Mouse (Mus musculus) effector memory CD4-positive, alpha-beta T cell, adult 5 months (primary cell): ENCODE results near the gene Cep85l. TPM values are rescaled to one million over a fixed set of nuclear protein-coding genes. Genes with fewer than 3 reads are reported as not detected.

Source experiments
- polyA plus RNA-seq: library from polyadenylated mRNA; unstranded; fragments of 100-300 nt; shearing (Covaris generic); gene quantifications from one replicate; pipeline ENCODE4 v1.2.1, GENCODE M21; 2017

Gene Cep85l
- 22.9 TPM for polyA plus RNA-seq

GRCm38 (mm10) chr10:53379709-53380106 is at the start of gene Cep85l:
TSS of gene Cep85l (minus strand) at chr10:53379947.

GRCm38 (mm10) chr10:53337162-53337923 is 42.4 kb downstream of the Cep85l start, which contains the start of gene Pln:
TSS of gene Pln (plus strand) at chr10:53337667.

Other genes with a start within 250 kb of the Cep85l start
- 4.6 TPM for gene Pln, start 42.3 kb downstream of the Cep85l start, polyA plus RNA-seq
- gene Asf1a, start 216.8 kb upstream of the Cep85l start, polyA plus RNA-seq, result 72.9 TPM